Mouse (Mus musculus) limb, embryonic 15.5 days (tissue): ENCODE data around the gene Rpl10. TPM values are rescaled to one million over a fixed set of nuclear protein-coding genes. Genes with fewer than 3 reads are reported as not detected.
A peak's percentile ranks its signal among the peaks of the same experiment; 100 is the strongest.

Experiments used
- ATAC-seq: fragments of 200-750 bp; cut with Nextera tagmentation; 2 replicates; pipeline ENCODE4 v1.8.0; 2017; ENCODE audit warnings: low read depth, moderate TSS enrichment; ENCODE audit not compliant: insufficient number of reproducible peaks, low FRiP score, low TSS enrichment
- H3K27ac ChIP-seq: fragments of 300-500 bp; sonication (generic); 2 replicates; pipeline ENCODE4 v1.5.1; 2015; ENCODE audit warnings: moderate library complexity, mild to moderate bottlenecking, inconsistent platforms
- H3K27me3 ChIP-seq: fragments of 300-500 bp; sonication (generic); 2 replicates; pipeline ENCODE4 v1.6.1; 2015; ENCODE audit warnings: inconsistent platforms
- H3K36me3 ChIP-seq: fragments of 300-500 bp; sonication (generic); 2 replicates; pipeline ENCODE4 v1.6.1; 2015; ENCODE audit warnings: inconsistent platforms
- H3K4me1 ChIP-seq: fragments of 300-500 bp; sonication (generic); 2 replicates; pipeline ENCODE4 v1.6.1; 2015; ENCODE audit warnings: inconsistent platforms
- H3K4me2 ChIP-seq: fragments of 300-500 bp; sonication (generic); 2 replicates; pipeline ENCODE4 v1.6.1; 2015; ENCODE audit warnings: mild to moderate bottlenecking, inconsistent platforms
- H3K4me3 ChIP-seq: fragments of 300-500 bp; sonication (generic); 2 replicates; pipeline ENCODE4 v1.5.1; 2015; ENCODE audit warnings: mild to moderate bottlenecking, inconsistent platforms
- H3K9ac ChIP-seq: fragments of 300-500 bp; sonication (generic); 2 replicates; pipeline ENCODE4 v1.6.1; 2015; ENCODE audit warnings: inconsistent platforms
- H3K9me3 ChIP-seq: fragments of 300-500 bp; sonication (generic); 2 replicates; pipeline ENCODE4 v1.6.1; 2016; ENCODE audit warnings: inconsistent platforms
- WGBS: fragments of 180-500 bp; shearing (Covaris S2); methylation state at CpG from one replicate; pipeline ENCODE4 v1.1.7; 2015; 5-methylcytosine and 5-hydroxymethylcytosine counted together
- polyA plus RNA-seq: library from polyadenylated mRNA; unstranded; fragments of >200 nt; fragmentation: Nextera tagmentation; extraction: Ambion mirVana; gene quantifications from 2 replicates; pipeline ENCODE4 v1.2.1, GENCODE M21; 2015

Rpl10 gene
- polyA plus RNA-seq, 1 experiment from 2014 or later = 811 TPM

DNA sequence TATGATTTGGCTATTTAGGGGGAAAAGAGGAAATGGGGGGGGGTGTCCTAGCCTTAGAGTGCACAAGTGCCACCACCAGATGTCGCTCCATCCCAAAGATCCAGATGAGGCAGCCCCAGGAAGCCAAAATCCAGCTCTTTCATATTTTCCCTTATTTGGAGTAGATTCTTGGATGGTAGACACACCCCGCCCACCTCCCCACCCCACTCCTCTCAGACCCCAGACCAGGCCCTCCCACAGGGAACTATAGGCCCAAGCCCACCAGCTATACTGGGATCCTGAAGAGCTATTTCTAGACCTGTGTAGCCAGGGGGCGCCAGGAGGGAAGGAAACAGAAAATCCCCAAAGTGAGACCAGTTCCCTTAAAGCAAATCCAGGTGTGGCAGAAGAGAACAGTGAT lies 22.0 kb upstream of the Rpl10 start:
- peak overlapping the region; percentile 80 for H3K27ac ChIP-seq
- H3K36me3 ChIP-seq = no peaks in the 10 kb centered on the region
- peak overlapping the region; percentile 54 for H3K4me2 ChIP-seq
- ATAC-seq = 0 out of 2 replicates have a peak, but pooled peaks have one; percentile 24
- H3K4me3 ChIP-seq = peak overlapping the region; percentile 42
- peaks cover 7% of the 10 kb centered on the region; the same call in 1 of the 2 replicates for H3K4me1 ChIP-seq
- WGBS = 19% methylated on average over 3 of the region's 3 CpGs
- no peak overlapping the region for H3K9ac ChIP-seq
- no peaks in the 10 kb centered on the region for H3K9me3 ChIP-seq
- no peaks in the 10 kb centered on the region for H3K27me3 ChIP-seq

DNA sequence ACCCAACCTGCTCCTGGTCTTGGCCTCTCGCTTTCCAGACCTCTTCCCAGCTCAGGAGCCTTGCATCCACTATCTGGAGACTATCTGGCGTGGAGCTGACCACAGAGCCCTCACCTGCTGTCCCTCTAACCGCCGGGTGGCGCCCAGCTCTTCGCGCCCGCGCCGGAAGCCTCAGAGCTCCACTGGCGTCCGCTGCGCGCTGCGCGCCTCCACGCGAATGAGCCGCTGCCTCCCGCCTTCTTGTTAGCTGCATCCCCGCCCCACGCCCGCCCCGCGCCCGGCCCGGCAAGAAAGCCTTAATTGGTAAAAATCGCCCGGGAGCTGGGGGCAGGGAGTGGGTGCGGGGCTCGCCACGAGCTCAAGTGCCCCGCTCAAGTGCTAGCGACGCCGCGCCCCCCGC lies 21.0 kb upstream of the Rpl10 start, which contains the start of gene Flna:
Gene Flna, minus strand, starts transcription at position 206 of the 400 bp plus-strand sequence.
- Histone ChIP-seq H3K9ac (peak within 1 kb of the TSS; percentile 42), H3K4me3 (peak within 1 kb of the TSS; percentile 42), H3K4me1 (0 out of 2 replicates have a peak, but pooled peaks cover 7% of the 10 kb centered on the region), H3K27me3 (no peaks in the 10 kb centered on the region), H3K36me3 (no peaks in the 10 kb centered on the region), H3K4me2 (peak within 1 kb of the TSS; percentile 54), H3K9me3 (no peaks in the 10 kb centered on the region), H3K27ac (peak within 1 kb of the TSS; percentile 80)
- ATAC-seq = no peak
- WGBS = 25% methylated on average over 38 of the region's 38 CpGs

DNA sequence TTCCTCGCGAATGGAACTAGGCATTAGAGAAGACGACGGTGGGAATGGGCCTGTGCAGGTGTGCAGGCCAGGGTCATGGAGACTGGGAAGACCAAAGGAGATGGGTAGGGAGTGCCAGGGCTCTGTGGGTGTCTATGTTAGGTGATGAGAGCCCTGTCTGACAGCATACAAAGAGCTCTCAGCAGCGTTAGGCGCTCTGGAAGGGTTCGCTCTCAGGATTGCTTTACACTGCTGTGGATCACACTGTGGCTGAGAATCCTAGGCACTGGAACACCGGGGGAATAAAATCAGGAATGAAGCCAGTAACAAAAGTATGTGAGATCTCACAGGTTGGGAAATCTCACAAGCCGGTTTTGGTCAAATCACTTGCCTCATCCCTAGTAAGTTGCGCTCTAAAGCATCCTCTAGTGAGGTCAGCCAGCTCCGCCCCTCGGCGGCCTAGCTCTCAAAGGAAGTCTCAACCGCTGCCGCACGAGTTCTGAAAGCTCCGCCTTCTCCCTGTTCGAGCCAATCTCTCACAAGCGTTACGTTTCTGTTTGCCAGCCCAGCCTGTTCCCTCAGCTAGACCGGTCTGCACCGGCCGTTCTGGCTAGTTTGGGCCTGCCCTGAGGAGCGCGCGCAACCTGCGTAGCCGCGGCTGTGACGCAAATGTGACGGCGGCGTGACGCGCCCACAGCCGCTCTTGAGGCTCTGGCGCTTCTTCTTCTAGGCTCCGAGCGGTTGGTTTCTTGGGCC lies 16.3 kb upstream of the Rpl10 start, which contains the start of gene Emd:
Gene Emd, plus strand, starts transcription at position 535 of the 735 bp plus-strand sequence.
- Histone ChIP-seq H3K4me2 (peak within 1 kb of the TSS; percentile 52), H3K9me3 (no peaks in the 10 kb centered on the region), H3K36me3 (peaks cover 13% of the 10 kb centered on the region), H3K4me1 (peaks cover 9% of the 10 kb centered on the region; the same call in 1 of the 2 replicates), H3K4me3 (peak within 1 kb of the TSS; percentile 49), H3K9ac (peak within 1 kb of the TSS; percentile 61), H3K27me3 (no peaks in the 10 kb centered on the region), H3K27ac (peak within 1 kb of the TSS; percentile 91)
- WGBS = 32% methylated on average over 39 of the region's 39 CpGs
- ATAC-seq = peak; percentile 96

DNA sequence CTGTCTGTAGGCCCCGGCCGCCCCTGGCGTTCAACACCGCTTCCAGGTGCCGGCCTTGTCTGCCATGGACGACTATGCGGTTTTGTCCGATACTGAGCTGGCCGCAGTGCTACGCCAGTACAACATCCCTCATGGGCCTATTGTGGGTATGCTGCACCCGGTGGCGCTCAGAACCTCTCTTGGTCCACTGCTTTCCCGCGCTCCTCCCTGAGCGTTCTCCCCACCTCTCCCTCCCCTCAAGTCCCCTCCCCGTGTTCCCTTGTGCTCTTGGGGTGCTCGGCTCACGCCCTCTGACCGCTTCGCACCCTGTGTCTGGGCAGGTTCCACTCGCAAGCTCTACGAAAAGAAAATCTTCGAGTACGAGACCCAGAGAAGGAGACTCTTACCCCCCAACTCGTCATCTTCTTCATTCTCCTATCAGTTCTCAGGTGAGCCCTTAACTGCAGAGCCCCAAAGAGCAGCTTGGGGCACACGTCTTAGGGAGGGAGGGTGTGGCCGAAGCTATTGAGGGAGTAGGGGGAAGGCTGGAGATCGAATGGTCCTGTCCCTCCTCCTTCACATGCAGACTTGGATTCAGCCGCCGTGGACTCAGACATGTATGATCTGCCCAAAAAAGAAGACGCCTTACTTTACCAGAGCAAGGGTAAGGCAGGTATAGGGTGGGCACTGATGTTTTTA lies 15.6 kb upstream of the Rpl10 start:
- Histone ChIP-seq H3K27me3 (no peaks in the 10 kb centered on the region), H3K9ac (peak overlapping the region; percentile 61), H3K36me3 (peaks cover 13% of the 10 kb centered on the region), H3K4me2 (peak overlapping the region; percentile 52), H3K27ac (peak overlapping the region; percentile 91), H3K9me3 (no peaks in the 10 kb centered on the region), H3K4me3 (peak overlapping the region; percentile 49), H3K4me1 (peaks cover 5% of the 10 kb centered on the region; the same call in 1 of the 2 replicates)
- WGBS = 29% methylated on average over 31 of the region's 31 CpGs
- ATAC-seq = peak; percentile 69; the same call in 1 of the 2 replicates

DNA sequence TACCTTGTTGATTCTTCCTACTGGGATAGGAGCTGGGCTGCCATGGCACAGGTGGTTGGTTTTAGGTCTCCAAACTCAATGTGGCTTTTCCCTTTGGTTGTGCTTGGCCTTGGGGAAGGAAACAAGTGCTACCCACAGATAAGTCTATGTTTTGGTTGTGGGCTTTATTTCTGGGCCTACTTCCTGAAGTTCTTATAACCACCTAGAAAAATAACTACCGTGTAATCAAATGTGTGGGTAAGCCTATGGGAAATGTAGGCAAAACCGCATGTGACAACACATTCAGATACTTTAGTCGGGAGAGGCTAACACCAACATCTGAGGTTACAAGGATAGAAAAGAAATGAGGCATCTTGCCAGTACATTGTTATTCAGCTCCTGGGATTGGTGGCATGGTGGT lies 12.9 kb upstream of the Rpl10 start:
- ATAC-seq = no peak
- Histone ChIP-seq H3K4me3 (no peak overlapping the region), H3K9ac (no peak overlapping the region), H3K4me2 (no peak overlapping the region), H3K36me3 (peaks cover 13% of the 10 kb centered on the region), H3K9me3 (no peaks in the 10 kb centered on the region), H3K27me3 (no peaks in the 10 kb centered on the region), H3K4me1 (peaks cover 4% of the 10 kb centered on the region; the same call in 1 of the 2 replicates), H3K27ac (no peak overlapping the region)
- 87% methylated on average over 3 of the region's 3 CpGs for WGBS

DNA sequence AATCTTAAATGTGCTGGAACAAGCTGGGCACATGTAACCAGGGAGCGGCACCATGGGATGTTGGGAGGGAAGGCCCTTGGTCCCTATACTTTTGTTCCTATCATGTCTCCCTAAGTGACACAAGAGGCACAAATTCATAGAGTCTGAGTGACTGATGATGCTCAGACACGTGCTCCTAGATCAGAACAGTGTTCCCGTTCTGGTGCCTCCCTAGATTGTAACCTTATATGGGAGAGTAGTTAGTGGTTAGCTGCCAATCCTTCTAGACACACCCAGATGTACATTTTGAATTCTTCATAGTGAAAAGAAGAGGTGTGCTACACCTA lies 913 bp upstream of the Rpl10 start:
- peak overlapping the region; percentile 41 for H3K4me2 ChIP-seq
- peaks cover 7% of the 10 kb centered on the region; the same call in 1 of the 2 replicates for H3K4me1 ChIP-seq
- no peaks in the 10 kb centered on the region for H3K9me3 ChIP-seq
- ATAC-seq = peak; percentile 13; the same call in 1 of the 2 replicates
- no peaks in the 10 kb centered on the region for H3K27me3 ChIP-seq
- WGBS = 25% methylated on average over 3 of the region's 3 CpGs
- H3K9ac ChIP-seq = no peak overlapping the region
- H3K36me3 ChIP-seq = no peaks in the 10 kb centered on the region
- H3K27ac ChIP-seq = peak overlapping the region; percentile 97
- H3K4me3 ChIP-seq = peak overlapping the region; percentile 52

DNA sequence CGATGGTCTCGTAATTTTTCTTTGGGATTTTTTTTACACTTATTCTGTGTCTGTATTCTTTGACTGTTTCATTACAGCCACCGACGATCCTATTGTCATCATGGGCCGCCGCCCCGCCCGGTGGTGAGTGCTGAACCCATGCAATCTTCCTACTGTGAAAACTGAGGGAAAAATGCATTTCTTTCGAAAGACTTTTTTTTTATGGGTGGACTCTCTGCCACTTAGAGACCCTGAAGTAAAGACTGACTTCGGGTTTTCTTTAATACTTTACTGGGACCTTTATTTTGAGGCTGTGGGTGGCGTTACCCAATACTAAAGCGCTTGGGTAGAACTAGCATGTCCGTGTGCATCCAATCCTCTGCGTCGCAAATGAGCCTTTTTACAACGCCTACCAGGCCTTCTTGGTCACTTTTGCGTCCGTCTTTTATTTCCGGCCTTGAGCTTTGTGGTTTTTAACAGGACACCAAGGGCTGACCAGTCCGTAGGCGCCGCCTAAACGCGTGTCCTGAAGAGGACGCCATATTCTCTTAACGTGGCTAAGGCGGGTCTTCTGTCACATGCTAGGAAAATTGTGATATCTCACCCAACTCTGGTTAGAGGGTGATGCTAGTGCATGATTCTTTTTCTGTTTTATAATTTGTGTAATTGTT lies 415 bp downstream of the Rpl10 start:
- no peak for ATAC-seq
- H3K36me3 ChIP-seq = no peaks in the 10 kb centered on the region
- peak overlapping the region; percentile 87 for H3K27ac ChIP-seq
- H3K27me3 ChIP-seq = no peaks in the 10 kb centered on the region
- no peaks in the 10 kb centered on the region for H3K9me3 ChIP-seq
- H3K4me2 ChIP-seq = peak overlapping the region; percentile 36
- H3K4me1 ChIP-seq = peaks cover 7% of the 10 kb centered on the region; the same call in 1 of the 2 replicates
- H3K4me3 ChIP-seq = peak overlapping the region; percentile 52
- WGBS = 21% methylated on average over 27 of the region's 27 CpGs
- H3K9ac ChIP-seq = peak overlapping the region; percentile 67

DNA sequence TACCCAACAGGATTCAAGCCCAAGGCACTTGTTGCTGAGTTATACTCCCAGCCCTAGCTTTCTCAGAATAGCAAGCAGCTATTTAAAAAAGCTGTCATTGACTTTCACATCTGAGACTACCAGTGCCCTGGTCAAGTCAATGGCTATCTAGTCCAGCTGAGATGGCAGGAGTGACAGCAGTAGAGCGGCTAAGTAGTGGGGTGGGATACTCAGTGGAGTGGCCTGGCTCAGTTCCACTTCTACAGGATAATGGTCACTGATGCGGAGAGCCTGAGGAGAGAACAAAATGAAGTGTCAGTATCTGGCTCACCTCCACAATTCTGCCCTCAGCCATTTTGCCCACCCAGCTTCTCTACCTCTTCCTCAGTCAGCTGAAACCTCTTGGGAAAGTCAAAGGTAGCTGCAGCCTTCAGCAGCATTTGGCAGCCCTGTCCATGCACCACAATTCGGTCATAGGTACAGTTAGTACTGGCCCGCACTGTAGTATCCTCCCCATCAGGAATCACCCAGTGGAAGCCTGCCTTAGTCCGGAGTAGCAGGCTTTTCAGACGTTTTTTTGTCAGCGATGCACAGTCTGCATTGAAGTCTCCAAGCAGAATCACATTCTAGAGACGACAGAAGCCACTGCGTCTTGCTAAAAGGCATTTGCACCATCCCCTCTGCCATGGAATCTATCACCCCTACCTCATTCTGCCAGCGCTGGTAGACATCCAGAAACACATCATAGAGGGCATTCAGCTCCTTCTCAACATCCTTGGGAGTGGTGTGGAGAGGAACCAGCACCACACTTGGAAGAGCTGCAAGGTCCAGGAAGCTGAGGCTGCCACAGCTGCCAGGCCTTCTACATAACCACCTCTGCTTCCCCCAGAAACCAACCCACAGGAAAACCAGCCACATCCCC lies 3.1 kb downstream of the Rpl10 start:
- no peaks in the 10 kb centered on the region for H3K36me3 ChIP-seq
- peak overlapping the region; percentile 38; the same call in 1 of the 2 replicates for H3K27ac ChIP-seq
- no peak for ATAC-seq
- no peak overlapping the region for H3K4me2 ChIP-seq
- no peaks in the 10 kb centered on the region for H3K9me3 ChIP-seq
- no peak overlapping the region for H3K4me3 ChIP-seq
- H3K27me3 ChIP-seq = no peaks in the 10 kb centered on the region
- no peak overlapping the region for H3K9ac ChIP-seq
- peaks cover 7% of the 10 kb centered on the region; the same call in 1 of the 2 replicates for H3K4me1 ChIP-seq
- WGBS = 35% methylated on average over 10 of the region's 10 CpGs

DNA sequence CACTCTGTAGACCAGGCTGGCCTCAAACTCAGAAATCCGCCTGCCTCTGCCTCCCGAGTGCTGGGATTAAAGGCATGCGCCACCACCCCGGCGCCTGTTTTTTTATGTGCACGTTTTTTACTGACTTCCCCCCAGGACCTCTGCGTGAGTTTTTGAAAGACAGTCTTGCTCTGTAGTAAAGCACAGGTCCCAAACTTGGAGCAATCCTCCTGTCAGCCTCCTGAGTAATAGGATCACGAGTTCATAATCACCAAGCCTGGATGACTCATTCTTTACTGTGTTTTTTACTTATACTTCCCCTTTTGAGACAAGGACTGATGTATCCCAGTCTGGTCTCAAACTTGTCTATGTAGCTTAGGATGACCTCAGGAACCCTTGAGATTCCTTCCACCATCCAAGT lies 7.3 kb downstream of the Rpl10 start:
- Histone ChIP-seq H3K4me3 (no peak overlapping the region), H3K9ac (no peak overlapping the region), H3K4me2 (no peak overlapping the region), H3K27me3 (no peaks in the 10 kb centered on the region), H3K4me1 (peaks cover 4% of the 10 kb centered on the region; the same call in 1 of the 2 replicates), H3K36me3 (no peaks in the 10 kb centered on the region), H3K27ac (no peak overlapping the region), H3K9me3 (no peaks in the 10 kb centered on the region)
- WGBS = 70% methylated on average over 8 of the region's 8 CpGs
- ATAC-seq = no peak

DNA sequence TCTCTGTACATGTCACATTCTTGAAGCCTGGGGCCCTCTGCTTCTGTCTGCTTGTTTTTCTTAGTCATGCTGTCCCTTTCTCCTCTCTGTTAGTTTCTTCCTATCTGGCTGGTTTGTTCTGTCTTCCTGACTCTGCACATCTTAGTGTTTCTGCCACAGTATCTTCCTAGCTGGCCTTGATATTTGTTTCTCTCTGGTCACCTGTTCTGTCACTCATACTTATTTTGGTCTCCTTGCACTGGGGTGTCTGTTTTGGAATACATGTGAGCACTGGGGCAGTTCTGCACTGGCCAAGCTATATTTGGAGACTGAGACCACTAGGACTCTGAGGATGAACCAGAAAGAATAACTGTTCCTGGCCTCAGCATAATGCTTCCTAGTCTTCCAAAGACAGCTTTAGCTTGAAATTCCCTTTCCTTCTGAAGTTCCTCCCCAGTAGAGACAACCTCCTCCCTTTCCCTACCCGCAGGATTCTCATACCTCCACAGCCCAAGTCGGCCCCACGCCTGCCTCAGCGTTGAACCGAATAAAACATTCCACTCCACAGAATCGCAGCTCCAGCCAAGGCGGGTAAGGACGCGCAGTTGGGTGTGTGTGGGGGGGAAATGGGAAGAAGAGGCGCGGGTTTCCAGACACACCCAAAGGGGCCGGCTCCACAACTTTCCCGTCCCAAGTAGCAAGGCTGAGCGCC lies 10.6 kb downstream of the Rpl10 start:
- Histone ChIP-seq H3K9ac (0 out of 2 replicates have a peak overlapping the region, but pooled peaks have one; percentile 31), H3K27me3 (no peaks in the 10 kb centered on the region), H3K27ac (peak overlapping the region; percentile 91), H3K4me3 (peak overlapping the region; percentile 56), H3K4me1 (peaks cover 5% of the 10 kb centered on the region; the same call in 1 of the 2 replicates), H3K36me3 (no peaks in the 10 kb centered on the region), H3K4me2 (peak overlapping the region; percentile 56), H3K9me3 (no peaks in the 10 kb centered on the region)
- no peak for ATAC-seq
- 25% methylated on average over 14 of the region's 14 CpGs for WGBS
